Mouse (Mus musculus): ENCODE data around the gene Spdye4b. TPM values are rescaled to one million over a fixed set of nuclear protein-coding genes. Genes with fewer than 3 reads are reported as not detected.

The Spdye4b gene
- polyA plus RNA-seq, 1 experiment from 2014 or later, result not detected

GRCm38 (mm10) chr5:143236036-143236435 is 55.2 kb downstream of the Spdye4b start:
- WGBS, result 44% methylated on average over 9 of the region's 9 CpGs
- Histone ChIP-seq H3K9ac (ENCODE audit: low read depth, low read length) (peak overlapping the region; percentile 92; the same call in 1 of the 2 replicates), H3K4me3 (ENCODE audit: low read length) (peak overlapping the region; percentile 76), H3K36me3 (ENCODE audit: control insufficient read depth, insufficient read depth, low read length) (peaks cover 33% of the 10 kb centered on the region), H3K27ac (ENCODE audit: low read depth, low read length) (no peak overlapping the region), H3K4me1 (ENCODE audit: control insufficient read depth, insufficient read depth, low read length) (peaks cover 13% of the 10 kb centered on the region), H3K4me2 (replicated peaks; ENCODE audit: low read depth, low read length) (peak overlapping the region; percentile 67), H3K27me3 (ENCODE audit: control insufficient read depth, insufficient read depth, low read length) (no peaks in the 10 kb centered on the region), H3K9me3 (ENCODE audit: control insufficient read depth, low read length) (no peaks in the 10 kb centered on the region)
- no peak for ATAC-seq (ENCODE audit: low FRiP score, low TSS enrichment)

DNA sequence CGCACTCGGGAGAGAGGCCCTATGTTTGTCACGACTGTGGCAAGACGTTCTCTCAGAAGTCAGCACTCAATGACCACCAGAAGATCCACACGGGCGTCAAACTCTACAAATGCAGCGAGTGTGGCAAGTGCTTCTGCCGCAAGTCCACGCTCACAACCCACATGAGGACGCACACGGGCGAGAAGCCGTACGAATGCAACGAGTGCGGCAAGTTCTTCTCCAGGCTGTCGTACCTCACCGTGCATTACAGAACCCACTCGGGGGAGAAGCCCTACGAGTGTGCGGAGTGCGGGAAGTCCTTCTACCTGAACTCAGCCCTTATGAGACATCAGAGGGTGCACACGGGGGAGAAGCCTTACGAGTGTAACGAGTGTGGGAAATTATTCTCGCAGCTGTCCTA is 64.1 kb downstream of the Spdye4b start:
- H3K4me3 ChIP-seq (ENCODE audit: low read length), result no peak overlapping the region
- no peaks in the 10 kb centered on the region for H3K9me3 ChIP-seq (ENCODE audit: control insufficient read depth, low read length)
- no peaks in the 10 kb centered on the region for H3K4me1 ChIP-seq (ENCODE audit: control insufficient read depth, insufficient read depth, low read length)
- no peaks in the 10 kb centered on the region for H3K27me3 ChIP-seq (ENCODE audit: control insufficient read depth, insufficient read depth, low read length)
- no peak overlapping the region for H3K27ac ChIP-seq (ENCODE audit: low read depth, low read length)
- H3K9ac ChIP-seq (ENCODE audit: low read depth, low read length), result no peak overlapping the region
- no peak overlapping the region for H3K4me2 ChIP-seq (replicated peaks; ENCODE audit: low read depth, low read length)
- 96% methylated on average over 26 of the region's 26 CpGs for WGBS
- H3K36me3 ChIP-seq (ENCODE audit: control insufficient read depth, insufficient read depth, low read length), result peaks cover 90% of the 10 kb centered on the region
- ATAC-seq (ENCODE audit: low FRiP score, low TSS enrichment), result no peak

DNA sequence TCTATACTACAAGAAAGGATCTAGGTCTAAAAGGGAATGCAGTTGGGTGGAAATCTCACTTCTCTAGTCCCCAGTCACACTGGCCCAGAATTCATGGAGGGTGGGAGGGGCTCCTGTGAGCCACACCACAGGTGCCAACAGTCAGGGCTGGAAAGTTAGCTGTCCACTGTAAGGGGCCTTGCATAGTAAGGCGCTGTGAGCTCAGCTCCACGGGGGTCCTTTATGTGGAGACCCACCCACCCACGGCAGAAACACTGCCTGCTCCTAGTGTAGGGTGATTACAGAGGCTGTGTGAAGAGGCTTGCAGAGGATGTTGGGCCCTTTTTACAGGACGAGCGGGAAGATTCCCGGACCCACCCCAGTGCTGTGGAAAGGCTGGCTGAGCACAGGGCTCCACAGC is 71.2 kb downstream of the Spdye4b start:
- Histone ChIP-seq H3K4me3 (ENCODE audit: low read length) (no peak overlapping the region), H3K9me3 (ENCODE audit: control insufficient read depth, low read length) (no peaks in the 10 kb centered on the region), H3K36me3 (ENCODE audit: control insufficient read depth, insufficient read depth, low read length) (peaks cover 18% of the 10 kb centered on the region; the same call in 1 of the 2 replicates), H3K4me1 (ENCODE audit: control insufficient read depth, insufficient read depth, low read length) (peaks cover 21% of the 10 kb centered on the region), H3K27ac (ENCODE audit: low read depth, low read length) (no peak overlapping the region), H3K27me3 (ENCODE audit: control insufficient read depth, insufficient read depth, low read length) (peaks cover 63% of the 10 kb centered on the region), H3K9ac (ENCODE audit: low read depth, low read length) (no peak overlapping the region), H3K4me2 (replicated peaks; ENCODE audit: low read depth, low read length) (no peak overlapping the region)
- 45% methylated on average over 6 of the region's 6 CpGs for WGBS
- ATAC-seq (ENCODE audit: low FRiP score, low TSS enrichment), result no peak

GRCm38 (mm10) chr5:143252791-143253185 is 72.0 kb downstream of the Spdye4b start:
- Histone ChIP-seq H3K9ac (ENCODE audit: low read depth, low read length) (no peak overlapping the region), H3K9me3 (ENCODE audit: control insufficient read depth, low read length) (no peaks in the 10 kb centered on the region), H3K4me2 (replicated peaks; ENCODE audit: low read depth, low read length) (peak overlapping the region; percentile 84), H3K36me3 (ENCODE audit: control insufficient read depth, insufficient read depth, low read length) (peaks cover 13% of the 10 kb centered on the region; the same call in 1 of the 2 replicates), H3K4me1 (ENCODE audit: control insufficient read depth, insufficient read depth, low read length) (peaks cover 21% of the 10 kb centered on the region), H3K4me3 (ENCODE audit: low read length) (peak overlapping the region; percentile 46), H3K27ac (ENCODE audit: low read depth, low read length) (no peak overlapping the region), H3K27me3 (ENCODE audit: control insufficient read depth, insufficient read depth, low read length) (peaks cover 70% of the 10 kb centered on the region)
- no peak for ATAC-seq (ENCODE audit: low FRiP score, low TSS enrichment)
- WGBS, result 18% methylated on average over 18 of the region's 18 CpGs

- peak overlapping the region; percentile 46 for H3K4me3 ChIP-seq (ENCODE audit: low read length)
- peak overlapping the region; percentile 35 for H3K9ac ChIP-seq (ENCODE audit: low read depth, low read length)
- peak overlapping the region; percentile 84 for H3K4me2 ChIP-seq (replicated peaks; ENCODE audit: low read depth, low read length)
- peak; percentile 26; the same call in 1 of the 2 replicates for ATAC-seq (ENCODE audit: low FRiP score, low TSS enrichment)
- no peak overlapping the region for H3K27ac ChIP-seq (ENCODE audit: low read depth, low read length)
- H3K4me1 ChIP-seq (ENCODE audit: control insufficient read depth, insufficient read depth, low read length), result peaks cover 21% of the 10 kb centered on the region
- H3K36me3 ChIP-seq (ENCODE audit: control insufficient read depth, insufficient read depth, low read length), result peaks cover 7% of the 10 kb centered on the region; the same call in 1 of the 2 replicates
- no peaks in the 10 kb centered on the region for H3K9me3 ChIP-seq (ENCODE audit: control insufficient read depth, low read length)
- H3K27me3 ChIP-seq (ENCODE audit: control insufficient read depth, insufficient read depth, low read length), result peaks cover 75% of the 10 kb centered on the region
- 7% methylated on average over 88 of the region's 103 CpGs for WGBS
These were observed 72.5 kb downstream of the Spdye4b start for GRCm38 (mm10) chr5:143253186-143253880.

GRCm38 (mm10) chr5:143253881-143254486 is 73.2 kb downstream of the Spdye4b start:
- Histone ChIP-seq H3K4me2 (replicated peaks; ENCODE audit: low read depth, low read length) (peak overlapping the region; percentile 84), H3K27ac (ENCODE audit: low read depth, low read length) (no peak overlapping the region), H3K27me3 (ENCODE audit: control insufficient read depth, insufficient read depth, low read length) (peaks cover 78% of the 10 kb centered on the region), H3K4me1 (ENCODE audit: control insufficient read depth, insufficient read depth, low read length) (peaks cover 21% of the 10 kb centered on the region), H3K4me3 (ENCODE audit: low read length) (peak overlapping the region; percentile 46), H3K36me3 (ENCODE audit: control insufficient read depth, insufficient read depth, low read length) (peaks cover 1% of the 10 kb centered on the region; the same call in 1 of the 2 replicates), H3K9ac (ENCODE audit: low read depth, low read length) (peak overlapping the region; percentile 28), H3K9me3 (ENCODE audit: control insufficient read depth, low read length) (no peaks in the 10 kb centered on the region)
- ATAC-seq (ENCODE audit: low FRiP score, low TSS enrichment), result peak; percentile 26
- WGBS, result 6% methylated on average over 74 of the region's 81 CpGs

Small RNA genes within 50 kb of the gene (microRNA-seq; reads per million reads assigned to microRNA genes)
- not detected for gene Gm44405

Other genes starting within 250 kb of the Spdye4b start
- 312 and 390 TPM in 2 replicates for gene Fscn1, start 220.7 kb upstream of the Spdye4b start, polyA plus RNA-seq (2014; fragmentation: Nextera tagmentation; extraction: Ambion mirVana)
- gene Rnf216, start 68.0 kb upstream of the Spdye4b start, polyA plus RNA-seq (2014; fragmentation: Nextera tagmentation; extraction: Ambion mirVana), result 28.7 and 48.3 TPM in 2 replicates
- 0.05 TPM in 1 of 2 replicates, not detected in the other for gene Olfr718-ps1, start 33.4 kb upstream of the Spdye4b start, polyA plus RNA-seq (2014; fragmentation: Nextera tagmentation; extraction: Ambion mirVana)
- 11.3 and 16.1 TPM in 2 replicates for gene Rbak, start 242 bp upstream of the Spdye4b start, polyA plus RNA-seq (2014; fragmentation: Nextera tagmentation; extraction: Ambion mirVana)
- gene Spdye4a, start 45.9 kb downstream of the Spdye4b start, polyA plus RNA-seq (2014; fragmentation: Nextera tagmentation; extraction: Ambion mirVana), result not detected in 2 replicates
- 11.4 and 19.6 TPM in 2 replicates for gene Zfp12, start 54.1 kb downstream of the Spdye4b start, polyA plus RNA-seq (2014; fragmentation: Nextera tagmentation; extraction: Ambion mirVana)
- gene Zfp316, start 89.0 kb downstream of the Spdye4b start, polyA plus RNA-seq (2014; fragmentation: Nextera tagmentation; extraction: Ambion mirVana), result 2.2 and 2.5 TPM in 2 replicates
- gene Zfp853, start 112.6 kb downstream of the Spdye4b start, polyA plus RNA-seq (2014; fragmentation: Nextera tagmentation; extraction: Ambion mirVana), result 0.06 and 0.08 TPM in 2 replicates
- gene E130309D02Rik, start 134.3 kb downstream of the Spdye4b start, polyA plus RNA-seq (2014; fragmentation: Nextera tagmentation; extraction: Ambion mirVana), result 34.5 and 39.9 TPM in 2 replicates
- gene Zdhhc4, start 148.2 kb downstream of the Spdye4b start, polyA plus RNA-seq (2014; fragmentation: Nextera tagmentation; extraction: Ambion mirVana), result 63.4 and 86.2 TPM in 2 replicates
- 0.06 and 0.20 TPM in 2 replicates for gene Grid2ip, start 176.3 kb downstream of the Spdye4b start, polyA plus RNA-seq (2014; fragmentation: Nextera tagmentation; extraction: Ambion mirVana)
- gene Kdelr2, start 222.8 kb downstream of the Spdye4b start, polyA plus RNA-seq (2014; fragmentation: Nextera tagmentation; extraction: Ambion mirVana), result 351 and 359 TPM in 2 replicates

Data from kidney, embryonic 14.5 days (tissue).